Mouse (Mus musculus): ENCODE measurements around the gene Dglucy. TPM values are rescaled to one million over a fixed set of nuclear protein-coding genes. Genes with fewer than 3 reads are reported as not detected.

Gene Dglucy
- polyA plus RNA-seq, 1 experiment, result 12.0 TPM

GRCm38 (mm10) chr12:100928286-100928685 lies 149.4 kb downstream of the Dglucy start:
- DNase-seq (ENCODE audit: low read depth), result no peak

GRCm38 (mm10) chr12:100931653-100932052 lies 152.8 kb downstream of the Dglucy start:
- DNase-seq (ENCODE audit: low read depth), result no peak

GRCm38 (mm10) chr12:100934796-100935195 lies 155.9 kb downstream of the Dglucy start:
- DNase-seq (ENCODE audit: low read depth), result no peak

- DNase-seq (ENCODE audit: low read depth), result no peak
Measured at GRCm38 (mm10) chr12:100936116-100936515, 157.3 kb downstream of the Dglucy start.

- no peak for DNase-seq (ENCODE audit: low read depth)
Measured at GRCm38 (mm10) chr12:100936737-100937136, 157.9 kb downstream of the Dglucy start.

- DNase-seq (ENCODE audit: low read depth), result peak; percentile 59
Measured at GRCm38 (mm10) chr12:100937441-100938360, 158.8 kb downstream of the Dglucy start.

- no peak for DNase-seq (ENCODE audit: low read depth)
Measured at GRCm38 (mm10) chr12:100941361-100941760, 162.5 kb downstream of the Dglucy start.

GRCm38 (mm10) chr12:100943146-100943545 lies 164.3 kb downstream of the Dglucy start:
- DNase-seq (ENCODE audit: low read depth), result no peak

GRCm38 (mm10) chr12:100944921-100945336 lies 166.1 kb downstream of the Dglucy start:
- DNase-seq (ENCODE audit: low read depth), result no peak

- DNase-seq (ENCODE audit: low read depth), result no peak
Measured at GRCm38 (mm10) chr12:100945501-100945900, 166.6 kb downstream of the Dglucy start.

- DNase-seq (ENCODE audit: low read depth), result no peak
Measured at GRCm38 (mm10) chr12:100945948-100946347, 167.1 kb downstream of the Dglucy start.

Other genes starting within 250 kb of the Dglucy start
- gene Rps6ka5, start 52.1 kb upstream of the Dglucy start, polyA plus RNA-seq (2012; rRNA removed), result 2.1 and 2.2 TPM in 2 replicates
- 1.2 and 1.6 TPM in 2 replicates for gene Gpr68, start 129.1 kb downstream of the Dglucy start, polyA plus RNA-seq (2012; rRNA removed)
- 5.8 and 7.9 TPM in 2 replicates for gene Ccdc88c, start 250.0 kb downstream of the Dglucy start, polyA plus RNA-seq (2012; rRNA removed)